Mouse (Mus musculus): ENCODE measurements around the gene Podxl2.

Podxl2 gene

DNA sequence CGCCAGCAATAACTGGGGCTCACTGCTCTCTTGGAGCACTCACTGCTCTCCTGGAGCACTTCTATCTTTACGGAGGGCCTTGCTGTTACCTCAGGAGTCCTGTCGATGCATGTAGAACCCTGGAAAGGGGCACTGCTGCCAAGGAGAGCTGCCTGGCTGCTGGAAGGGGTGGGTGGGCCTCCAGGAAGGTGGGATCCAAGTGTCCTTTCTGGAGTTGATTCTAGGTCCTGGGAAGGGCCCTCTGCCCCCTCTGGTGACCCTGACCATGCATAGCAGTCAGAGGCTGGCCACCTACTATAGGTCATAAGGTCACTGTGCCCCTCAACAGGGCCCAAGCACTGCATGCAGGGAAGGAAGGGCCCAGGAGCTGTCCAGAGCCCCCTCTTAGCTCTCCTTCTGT lies 47.9 kb downstream of the Podxl2 start:
- DNase-seq, result no peak

GRCm38 (mm10) chr6:88826545-88826944 lies 48.3 kb downstream of the Podxl2 start:
- peak; percentile 71 for DNase-seq

- no peak for DNase-seq
Measured at GRCm38 (mm10) chr6:88826088-88826487, 48.8 kb downstream of the Podxl2 start.

DNA sequence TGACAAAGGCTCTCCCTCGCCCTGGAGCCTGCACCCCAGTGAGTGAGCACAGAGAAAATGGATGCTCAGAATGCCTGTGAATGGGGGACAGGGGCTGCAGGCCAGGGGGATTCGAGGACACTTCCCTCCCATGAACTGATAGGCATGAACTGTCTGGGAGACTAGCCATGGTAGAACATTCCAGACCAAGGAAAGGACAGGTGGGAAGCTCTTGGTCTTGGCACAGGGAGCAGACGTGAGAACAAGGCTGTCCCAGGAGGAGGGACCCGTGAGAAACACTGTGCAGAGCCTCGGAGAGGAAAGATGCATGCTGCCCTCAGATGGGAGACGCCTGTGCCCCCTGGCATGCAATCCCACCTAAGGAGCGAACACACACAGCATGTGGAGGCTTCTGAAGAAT lies 50.7 kb downstream of the Podxl2 start:
- no peak for DNase-seq

DNA sequence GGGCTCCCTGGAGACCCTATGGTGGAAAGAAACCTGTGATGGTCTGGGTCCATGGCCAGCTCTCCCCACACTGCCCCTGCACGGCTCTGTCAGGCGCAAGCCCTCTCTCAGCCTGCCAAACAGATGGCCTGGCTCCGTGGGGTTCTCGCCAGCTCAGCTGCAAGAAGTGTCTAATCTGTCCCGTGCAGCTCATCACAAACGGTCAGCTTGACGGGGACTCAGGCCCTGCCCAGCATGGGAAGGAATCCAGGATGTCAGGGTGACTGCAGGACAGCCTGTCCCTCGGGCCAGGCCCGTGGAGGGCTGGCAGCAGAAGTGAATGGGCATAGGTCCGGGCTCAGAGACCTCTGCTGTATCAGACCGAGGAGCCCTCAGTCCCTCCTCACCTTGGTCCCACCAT lies 52.9 kb downstream of the Podxl2 start:
- DNase-seq, result peak; percentile 79

DNA sequence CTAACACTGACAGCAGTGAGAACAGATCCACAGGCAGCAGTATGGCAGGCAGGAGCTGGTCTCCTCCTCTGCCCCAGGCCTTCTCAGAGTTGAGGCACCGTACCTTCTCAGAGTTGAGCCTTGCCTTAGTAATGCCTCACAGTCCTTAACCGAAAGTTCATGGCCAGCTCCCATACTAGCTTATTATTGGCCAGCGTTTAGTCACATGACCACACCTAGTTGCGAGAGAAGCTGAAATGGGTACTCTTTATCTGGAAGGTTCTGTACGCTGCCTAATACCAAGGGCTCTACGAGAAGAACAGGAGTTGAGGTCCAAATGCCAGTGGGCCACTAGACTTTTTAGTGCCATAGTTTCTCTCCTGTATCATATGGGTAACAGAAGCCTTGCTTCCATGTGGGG lies 53.5 kb downstream of the Podxl2 start:
- DNase-seq, result no peak

DNA sequence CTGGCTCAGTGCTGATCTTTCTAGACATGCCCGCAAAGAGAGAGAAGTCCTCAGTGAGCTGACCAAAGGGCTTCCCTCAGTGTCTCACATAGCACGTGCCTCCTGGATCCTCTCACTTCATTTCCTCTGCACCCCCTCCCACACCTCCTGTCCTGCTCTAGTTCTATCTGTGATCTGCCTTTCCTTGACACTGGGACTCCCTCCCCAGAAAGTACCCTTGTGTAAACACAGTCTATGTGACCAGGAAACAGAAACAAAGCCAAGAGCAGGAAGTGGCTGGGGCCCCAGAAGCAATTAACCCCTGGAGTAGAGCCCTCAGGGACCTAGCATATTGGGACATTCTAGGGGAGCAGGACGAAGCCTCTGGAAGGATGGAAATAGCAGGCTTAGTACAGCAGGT lies 54.0 kb downstream of the Podxl2 start:
- DNase-seq, result peak; percentile 35

DNA sequence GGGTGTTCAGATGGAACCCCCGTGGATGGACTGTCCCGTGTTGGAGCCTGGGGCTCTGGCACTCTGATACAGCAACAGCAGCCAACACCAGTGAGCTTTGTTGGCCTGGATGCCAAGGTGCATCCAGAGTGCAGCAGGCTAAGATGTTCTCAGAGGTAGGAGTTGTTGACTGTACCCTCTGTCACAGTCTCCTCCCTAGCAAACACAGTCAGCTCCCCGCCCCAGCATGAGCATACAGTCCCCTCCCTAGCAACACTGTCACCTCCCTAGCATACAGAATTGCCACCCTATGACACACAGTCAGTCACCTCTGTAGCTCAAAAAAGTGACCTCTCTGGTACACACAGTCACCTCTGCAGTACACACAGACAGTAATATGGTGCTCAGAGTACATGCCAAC lies 57.9 kb downstream of the Podxl2 start:
- DNase-seq, result no peak

- DNase-seq, result no peak
Measured at GRCm38 (mm10) chr6:88815489-88815888, 59.4 kb downstream of the Podxl2 start.

DNA sequence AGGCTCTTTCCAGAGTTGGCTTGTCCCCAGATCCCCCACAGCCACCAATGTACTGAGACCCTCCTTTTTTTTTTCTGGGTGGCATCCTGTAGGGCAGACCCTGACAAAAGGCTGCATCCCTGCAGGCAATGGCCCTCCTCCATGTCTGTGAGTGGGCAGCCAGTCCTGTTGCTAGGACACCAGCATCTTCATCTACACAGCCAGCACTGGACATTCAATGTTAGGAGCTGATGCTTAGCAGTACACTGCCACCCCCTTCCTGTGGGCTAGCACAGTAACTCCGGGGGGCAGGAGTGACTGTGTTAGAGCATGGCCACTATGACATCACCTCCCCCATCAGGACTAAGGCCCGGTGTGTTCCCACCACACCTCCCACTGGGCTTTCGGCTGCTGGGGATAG lies 59.8 kb downstream of the Podxl2 start:
- no peak for DNase-seq

GRCm38 (mm10) chr6:88813832-88814231 lies 61.0 kb downstream of the Podxl2 start:
- no peak for DNase-seq

DNA sequence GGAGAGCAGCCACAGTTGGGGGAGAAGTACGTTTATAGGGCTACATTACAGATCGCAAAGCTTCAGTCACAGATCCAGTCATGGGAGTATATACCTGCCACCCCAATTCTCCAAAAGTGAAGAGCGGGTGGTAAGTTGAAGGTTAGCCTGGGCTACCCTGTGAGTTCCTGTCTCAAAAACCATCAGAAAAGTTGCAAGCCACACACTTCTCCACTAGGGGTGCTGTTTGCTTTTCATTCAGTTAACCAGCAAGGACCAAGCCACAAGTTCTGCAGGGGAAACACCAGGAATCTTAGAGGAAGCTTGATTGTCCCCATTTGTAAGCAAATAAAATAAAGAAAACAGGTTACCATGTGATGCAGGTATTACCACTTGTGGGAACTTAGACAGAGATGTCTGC lies 62.0 kb downstream of the Podxl2 start:
- DNase-seq, result peak; percentile 65

- no peak for DNase-seq
Measured at GRCm38 (mm10) chr6:88811880-88812400, 62.9 kb downstream of the Podxl2 start.

DNA sequence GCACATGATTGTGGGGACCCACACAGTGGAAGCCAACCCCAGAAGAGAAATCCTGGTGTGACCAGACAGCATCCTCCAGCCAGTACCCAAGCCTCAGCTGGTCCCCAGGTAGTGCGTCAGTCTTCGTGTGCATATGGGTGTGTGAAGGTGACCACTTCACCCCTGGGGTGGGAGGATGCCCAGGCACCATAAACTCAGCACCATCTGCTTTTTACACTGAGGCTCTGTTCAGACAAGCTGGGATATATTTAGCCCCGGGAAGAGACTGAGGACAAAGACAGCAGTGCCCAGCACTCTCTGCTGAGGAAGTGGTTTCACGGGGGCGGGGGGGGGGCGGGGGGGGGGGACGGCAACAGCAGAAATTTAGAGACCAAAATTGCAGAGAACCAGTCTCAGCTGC lies 63.4 kb downstream of the Podxl2 start:
- no peak for DNase-seq

DNA sequence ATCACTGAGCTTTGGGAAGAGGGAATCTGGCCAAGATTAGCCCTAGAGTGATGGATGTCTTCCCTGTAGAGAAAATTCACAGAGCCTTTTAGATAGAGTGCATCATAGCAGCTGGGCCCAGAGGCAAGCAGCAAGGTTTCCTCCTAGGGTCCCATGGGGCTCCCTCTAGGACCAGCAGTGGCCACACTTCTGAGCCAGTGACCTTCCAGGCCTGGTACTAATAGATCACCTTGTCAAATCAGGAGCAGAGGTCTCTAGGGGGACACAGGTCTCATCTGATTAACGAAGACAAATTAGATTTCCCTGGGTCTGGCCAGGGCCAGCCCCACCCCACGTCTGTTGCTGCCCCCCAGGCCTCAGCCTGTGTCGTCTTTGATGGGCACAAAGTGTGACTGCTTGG lies 64.6 kb downstream of the Podxl2 start:
- DNase-seq, result no peak

DNA sequence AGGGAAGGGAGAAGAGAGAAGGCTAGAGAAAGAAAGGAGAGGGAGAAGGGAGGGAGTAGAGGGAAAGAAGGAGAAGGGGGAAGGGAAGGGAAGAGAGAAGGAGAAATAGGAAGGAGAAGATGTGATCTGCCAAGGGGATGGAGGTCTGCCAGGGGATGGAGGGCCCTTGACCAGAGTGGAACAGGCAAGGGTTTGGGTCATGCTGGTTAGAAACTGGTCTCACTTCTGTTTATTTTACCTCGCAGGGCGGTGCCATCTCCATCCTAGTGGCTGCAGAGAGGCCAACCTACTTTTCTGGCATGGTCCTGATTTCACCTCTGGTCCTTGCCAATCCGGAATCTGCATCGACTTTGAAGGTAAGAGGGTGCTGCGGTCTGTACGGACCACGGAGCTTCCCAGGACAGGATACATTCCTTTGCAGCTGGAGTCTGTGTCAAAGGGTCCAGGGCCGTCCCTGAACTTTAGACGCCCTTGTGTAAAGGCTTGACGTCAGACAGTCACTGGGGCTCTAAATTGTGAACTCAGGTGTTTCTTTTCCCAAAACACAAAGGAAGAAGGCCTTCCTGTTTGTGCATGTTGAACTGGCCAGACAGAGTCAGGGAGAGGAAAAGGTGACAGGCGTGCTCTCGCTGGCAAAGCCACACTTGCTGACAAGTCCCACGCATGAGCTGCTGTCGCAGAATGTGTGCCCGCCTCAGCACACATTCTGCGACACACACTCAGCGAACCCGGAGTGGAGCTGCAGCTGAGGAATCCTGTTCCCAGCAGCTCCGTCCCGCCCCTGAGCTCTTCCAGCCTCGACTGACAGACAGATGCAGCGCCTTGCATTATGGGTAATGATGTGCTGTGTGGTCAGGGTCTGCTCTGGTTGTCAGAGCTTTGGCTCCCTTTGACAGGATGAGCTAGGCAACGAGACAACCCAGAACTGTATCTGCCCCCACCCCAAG lies 65.5 kb downstream of the Podxl2 start:
- peak; percentile 51 for DNase-seq

GRCm38 (mm10) chr6:88804966-88805577 lies 69.8 kb downstream of the Podxl2 start:
- DNase-seq, result no peak

- no peak for DNase-seq
Measured at GRCm38 (mm10) chr6:88803957-88804695, 70.7 kb downstream of the Podxl2 start.

DNA sequence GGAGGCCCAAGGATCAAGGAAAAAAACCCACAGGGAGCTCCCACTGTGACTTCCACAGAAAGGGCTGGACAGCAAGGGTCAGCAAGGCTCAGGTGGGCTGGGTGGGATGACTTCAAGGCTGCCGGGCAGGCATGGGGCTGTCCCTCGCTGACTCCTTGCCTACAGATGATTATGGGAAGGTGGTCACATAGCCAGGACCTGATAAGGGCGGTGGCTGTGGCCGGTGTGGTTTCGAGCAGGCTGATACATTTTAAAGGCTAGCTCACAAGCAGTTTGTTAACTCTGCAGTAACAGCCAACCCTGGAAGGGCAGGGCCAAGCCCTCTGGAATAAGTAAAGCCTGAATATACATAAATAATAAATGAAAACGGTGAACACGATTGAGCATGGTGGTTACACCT lies 71.8 kb downstream of the Podxl2 start:
- no peak for DNase-seq

DNA sequence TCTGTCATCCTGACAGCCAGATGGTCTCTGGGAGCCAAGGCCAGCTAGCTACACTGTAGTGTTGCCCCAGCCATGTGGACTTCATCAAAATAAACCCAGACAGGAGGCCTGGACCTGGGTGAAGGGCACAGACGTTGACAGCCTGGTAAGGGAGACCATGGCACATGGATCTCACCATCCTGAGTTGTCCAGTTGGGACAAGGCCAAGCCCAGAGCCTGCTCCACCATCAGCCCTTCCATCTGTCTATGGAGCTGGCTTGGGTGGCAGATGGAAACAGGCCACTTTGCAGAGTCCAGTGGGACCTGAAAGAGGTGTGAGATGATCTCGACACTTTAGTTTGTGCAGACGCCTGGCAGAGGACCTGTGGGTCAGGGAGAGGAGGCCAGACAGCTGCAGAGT lies 74.1 kb downstream of the Podxl2 start:
- DNase-seq, result no peak

GRCm38 (mm10) chr6:88800191-88800590 lies 74.7 kb downstream of the Podxl2 start:
- DNase-seq, result no peak

- DNase-seq, result no peak
Measured at GRCm38 (mm10) chr6:88794561-88794971, 80.3 kb downstream of the Podxl2 start.

- DNase-seq, result no peak
Measured at GRCm38 (mm10) chr6:88793872-88794271, 81.0 kb downstream of the Podxl2 start.
